Mouse (Mus musculus) cerebellum, adult (tissue): ENCODE measurements at regions not wholly inside any gene's neighbourhood (a gene's known extent, or its start where the extent isn't known, plus 50 kb on each side); places are given as distances from the start of the nearest gene placed in this dataset.

Experiments
- ATAC-seq: cut with Nextera tagmentation; 2 replicates; pipeline ENCODE4 v1.9.2; 2017; ENCODE audit warnings: mild to moderate bottlenecking, moderate library complexity, mixed read lengths; ENCODE audit not compliant: insufficient number of reproducible peaks, low FRiP score, low TSS enrichment

DNA sequence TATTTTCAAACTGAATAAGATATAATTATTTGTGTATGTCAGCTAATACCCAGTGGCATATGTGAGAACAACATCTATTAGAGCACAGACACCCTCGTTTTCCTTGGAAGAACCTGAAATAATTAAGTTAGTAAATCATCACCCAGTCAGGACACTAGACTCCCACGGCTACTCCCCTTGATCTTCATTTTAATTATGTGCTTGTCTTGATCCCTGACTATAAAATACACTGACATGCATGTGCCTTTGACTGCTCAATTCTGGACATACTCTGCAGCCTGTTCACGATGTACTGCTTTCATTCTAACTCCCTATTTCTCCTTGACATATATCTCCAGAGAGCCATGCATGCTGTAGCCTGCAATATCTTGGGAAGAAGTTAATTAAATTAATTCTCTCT is 232.7 kb upstream of the Atxn7l3b start:
- no peak for ATAC-seq

DNA sequence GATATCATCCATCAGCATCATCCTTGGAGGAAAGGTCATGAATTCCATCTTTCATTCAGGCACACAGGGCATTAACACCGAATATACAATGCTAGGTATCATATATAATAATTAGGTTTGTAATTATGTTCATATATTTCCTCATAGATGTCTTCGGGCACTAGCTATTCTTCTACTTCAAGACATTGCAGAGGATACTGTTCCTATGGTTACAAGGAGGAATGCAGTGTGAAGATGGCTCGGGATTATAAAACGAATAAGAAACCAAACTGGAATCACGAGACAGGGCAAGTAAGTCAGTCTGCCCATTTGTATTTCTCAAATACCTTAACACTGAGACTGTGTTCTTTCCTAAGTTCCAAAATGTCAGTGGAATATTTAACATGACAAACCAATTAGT is 231.3 kb upstream of the Atxn7l3b start:
- no peak for ATAC-seq

DNA sequence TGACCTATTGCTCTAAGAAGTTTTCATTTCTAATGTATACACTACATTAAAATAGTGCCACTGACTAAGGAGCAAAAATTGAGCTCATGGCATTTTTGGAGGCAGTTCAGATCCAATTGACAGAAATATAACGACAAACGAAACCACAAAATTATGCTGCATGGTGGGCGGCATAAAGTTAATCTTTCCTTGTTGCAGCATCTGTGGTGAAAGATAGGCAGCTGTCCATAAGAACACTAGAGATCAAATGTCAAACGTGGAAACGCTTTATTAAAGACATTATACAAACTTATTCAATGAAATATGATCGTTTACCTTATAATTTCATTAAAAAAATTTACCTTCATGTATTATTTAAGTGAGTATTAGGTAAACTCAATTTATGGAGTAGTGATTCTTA is 230.2 kb upstream of the Atxn7l3b start:
- ATAC-seq: no peak

GRCm38 (mm10) chr10:113141606-113142005 is 212.8 kb upstream of the Atxn7l3b start:
- ATAC-seq: no peak

DNA sequence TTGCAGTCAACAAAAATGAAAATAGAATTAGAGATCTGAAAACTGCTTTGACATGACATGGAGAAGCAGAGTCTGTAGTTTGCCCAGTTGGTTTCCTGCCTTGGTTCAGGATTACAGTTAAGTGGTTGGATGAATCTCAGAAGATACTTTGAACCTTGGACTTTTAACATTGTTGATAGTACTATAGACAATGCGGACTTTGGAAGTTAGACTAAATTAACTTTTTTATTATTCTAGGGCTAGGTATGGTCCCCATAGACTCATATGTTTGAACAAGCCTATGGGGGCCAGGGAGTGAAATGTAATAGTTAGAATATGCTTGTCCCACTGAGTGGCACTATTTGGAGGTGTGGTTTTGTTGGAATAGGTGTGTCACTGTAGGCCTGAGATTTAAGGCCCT is 186.2 kb upstream of the Atxn7l3b start:
- no peak for ATAC-seq

DNA sequence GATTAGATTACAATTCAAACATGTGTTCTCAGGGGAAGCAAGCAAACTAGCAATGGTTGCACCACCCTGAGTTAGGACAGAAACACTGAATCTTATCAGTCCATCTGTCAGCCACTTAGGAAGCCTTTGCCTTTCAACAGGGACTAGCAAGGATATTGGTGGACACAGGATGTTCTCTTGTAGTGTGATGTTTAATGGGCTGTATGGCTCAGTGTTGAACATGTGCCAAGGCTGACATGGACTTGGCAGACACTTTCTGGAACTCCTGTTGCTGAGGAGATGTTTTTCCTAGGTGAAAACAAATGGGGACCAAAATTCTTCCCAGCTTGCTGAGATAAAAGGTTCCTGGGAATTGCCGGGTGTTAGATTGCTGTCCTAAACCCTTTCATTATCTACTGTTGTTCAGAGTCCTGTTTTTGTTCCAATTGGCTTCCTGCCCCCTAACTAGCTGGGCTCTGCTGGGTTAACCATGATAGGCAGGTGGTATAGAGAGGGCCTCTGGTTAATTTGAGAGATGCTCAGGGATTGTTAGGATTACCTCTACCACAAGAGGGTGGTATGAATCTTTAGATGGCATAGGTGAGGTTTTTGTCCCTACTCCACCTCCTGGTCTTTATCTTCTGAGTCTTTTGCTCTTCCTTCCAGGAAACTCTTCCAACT is 177.1 kb upstream of the Atxn7l3b start:
- ATAC-seq: peak; percentile 66; the same call in 1 of the 2 replicates

- ATAC-seq: no peak
Observed at GRCm38 (mm10) chr10:113105301-113105700, 176.5 kb upstream of the Atxn7l3b start.
